Mouse (Mus musculus) embryonic fibroblast, embryonic 13.5 days (primary cell): ENCODE measurements around the gene Elavl4.

ENCODE experiments used
- CTCF ChIP-seq: IDR thresholded peaks from 2 replicates; pipeline ENCODE4 v1.5.1; 2011; ENCODE audit warnings: mild to moderate bottlenecking, control low read depth, low read length, moderate library complexity, borderline replicate concordance; ENCODE audit not compliant: insufficient read depth
- POLR2A ChIP-seq: IDR thresholded peaks from 2 replicates; pipeline ENCODE4 v1.6.1; 2011; ENCODE audit warnings: low read depth, mild to moderate bottlenecking, control low read depth, low read length, moderate library complexity

DNA sequence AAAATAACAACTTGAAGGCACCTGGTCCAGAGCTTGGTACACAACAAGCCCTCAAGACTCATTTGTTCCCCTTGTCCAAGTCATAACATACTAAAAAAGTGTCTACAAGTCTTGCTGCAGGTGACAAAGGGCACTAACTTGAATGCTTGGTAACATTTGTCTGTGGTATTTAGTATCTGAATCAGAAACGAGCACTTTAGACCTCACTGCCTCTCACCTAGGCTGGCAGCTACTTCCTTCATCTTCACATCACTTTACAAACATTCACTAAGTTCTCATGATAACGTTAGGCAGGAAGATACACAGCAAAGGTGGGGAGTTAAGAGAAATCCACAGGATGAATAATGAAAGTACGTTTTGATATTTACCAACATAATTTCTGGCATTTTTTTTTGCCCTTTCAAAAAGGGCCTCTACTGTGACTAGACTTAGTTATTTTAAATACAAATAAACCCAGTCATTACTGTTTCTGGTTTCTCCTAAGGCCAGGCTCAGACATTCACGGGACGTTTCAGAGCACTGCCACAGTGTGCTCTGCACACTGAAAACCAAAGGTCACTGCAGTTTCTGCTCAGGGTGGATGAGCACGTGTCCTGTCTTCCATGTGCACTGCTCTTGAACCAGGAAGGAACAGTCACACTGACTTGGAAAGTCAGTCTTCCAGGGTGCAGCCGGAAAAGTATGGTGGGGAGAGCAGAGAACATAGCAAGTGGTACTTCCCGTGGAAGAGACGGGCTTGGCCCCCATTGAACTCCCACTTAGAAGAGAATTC is 84.7 kb downstream of the Elavl4 start:
- no peak for TF ChIP-seq POLR2A
- no peak for TF ChIP-seq CTCF
